Mouse (Mus musculus): ENCODE measurements at regions not wholly inside any gene's neighbourhood (a gene's known extent, or its start where the extent isn't known, plus 50 kb on each side); places are given as distances from the start of the nearest gene placed in this dataset.
A peak's percentile ranks its signal among the peaks of the same experiment; 100 is the strongest.

- H3K27ac ChIP-seq, result no peak overlapping the region
- no peak for TF ChIP-seq CTCF (IDR thresholded peaks at IDR 0.05)
- DNase-seq (ENCODE audit: extremely low spot score in 1 of 2, low spot score in 2 of 2), result no peak
- no peak overlapping the region for H3K4me3 ChIP-seq
- intact Hi-C loops (cut with DNase I), result no loop called here
These were observed 53.3 kb upstream of the Creb5 start for GRCm38 (mm10) chr6:53233777-53234176.

- no peak for TF ChIP-seq CTCF (IDR thresholded peaks at IDR 0.05)
- intact Hi-C loops (cut with DNase I), result no loop called here
- no peak for DNase-seq (ENCODE audit: extremely low spot score in 1 of 2, low spot score in 2 of 2)
These were observed 54.5 kb upstream of the Creb5 start for GRCm38 (mm10) chr6:53232616-53233015.

GRCm38 (mm10) chr6:53229350-53229749 is 57.7 kb upstream of the Creb5 start:
- no peak overlapping the region for H3K4me3 ChIP-seq
- no peak for TF ChIP-seq CTCF (IDR thresholded peaks at IDR 0.05)
- intact Hi-C loops (cut with DNase I), result no loop called here
- DNase-seq (ENCODE audit: extremely low spot score in 1 of 2, low spot score in 2 of 2), result no peak
- no peak overlapping the region for H3K27ac ChIP-seq

More at GRCm38 (mm10) chr6:53232616-53233015, 54.5 kb upstream of the Creb5 start:
- Histone ChIP-seq H3K4me3 (no peak overlapping the region), H3K27ac (no peak overlapping the region)

GRCm38 (mm10) chr6:53222104-53222503 is 65.0 kb upstream of the Creb5 start:
- Histone ChIP-seq H3K4me3 (no peak overlapping the region), H3K27ac (no peak overlapping the region)
- TF ChIP-seq CTCF (IDR thresholded peaks at IDR 0.05), result no peak
- no peak for DNase-seq (ENCODE audit: extremely low spot score in 1 of 2, low spot score in 2 of 2)
- intact Hi-C loops (cut with DNase I), result no loop called here

- H3K4me3 ChIP-seq, result no peak overlapping the region
- no peak for DNase-seq (ENCODE audit: extremely low spot score in 1 of 2, low spot score in 2 of 2)
- no peak overlapping the region for H3K27ac ChIP-seq
- intact Hi-C loops (cut with DNase I), result no loop called here
- TF ChIP-seq CTCF (IDR thresholded peaks at IDR 0.05), result no peak
These were observed 65.4 kb upstream of the Creb5 start for GRCm38 (mm10) chr6:53221668-53222005.

GRCm38 (mm10) chr6:53220784-53221667 is 66.0 kb upstream of the Creb5 start:
- intact Hi-C loops (cut with DNase I), result no loop called here
- no peak overlapping the region for H3K4me3 ChIP-seq
- no peak overlapping the region for H3K27ac ChIP-seq
- TF ChIP-seq CTCF (IDR thresholded peaks at IDR 0.05), result no peak
- no peak for DNase-seq (ENCODE audit: extremely low spot score in 1 of 2, low spot score in 2 of 2)

DNA sequence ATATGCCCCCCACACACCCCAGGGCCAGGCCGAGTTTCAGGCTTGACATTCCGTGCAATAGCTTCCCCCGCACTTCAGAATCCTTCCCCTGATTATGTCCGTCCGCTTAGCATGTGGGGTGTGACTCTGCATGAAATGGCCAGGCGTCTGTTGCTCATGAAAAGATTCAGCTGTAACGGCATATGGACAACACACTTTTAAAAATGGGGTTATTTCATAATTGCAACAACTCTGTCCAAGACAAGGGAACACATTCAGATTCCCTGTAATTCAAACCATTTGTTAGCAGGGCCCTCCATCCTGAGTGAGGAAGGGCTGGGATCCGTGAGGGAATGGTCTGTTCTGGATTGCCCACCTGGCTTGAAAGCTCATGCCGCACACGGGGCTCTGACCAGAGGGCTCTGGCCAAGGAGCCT is 68.2 kb upstream of the Creb5 start:
- DNase-seq (ENCODE audit: extremely low spot score in 1 of 2, low spot score in 2 of 2), result no peak
- intact Hi-C loops (cut with DNase I), result loop anchor here (5.0 kb wide), 1 partner anchor 503 kb away; no protein-coding TSS in a partner anchor
- no peak for TF ChIP-seq CTCF (IDR thresholded peaks at IDR 0.05)
- H3K27ac ChIP-seq, result no peak overlapping the region
- H3K4me3 ChIP-seq, result no peak overlapping the region

DNA sequence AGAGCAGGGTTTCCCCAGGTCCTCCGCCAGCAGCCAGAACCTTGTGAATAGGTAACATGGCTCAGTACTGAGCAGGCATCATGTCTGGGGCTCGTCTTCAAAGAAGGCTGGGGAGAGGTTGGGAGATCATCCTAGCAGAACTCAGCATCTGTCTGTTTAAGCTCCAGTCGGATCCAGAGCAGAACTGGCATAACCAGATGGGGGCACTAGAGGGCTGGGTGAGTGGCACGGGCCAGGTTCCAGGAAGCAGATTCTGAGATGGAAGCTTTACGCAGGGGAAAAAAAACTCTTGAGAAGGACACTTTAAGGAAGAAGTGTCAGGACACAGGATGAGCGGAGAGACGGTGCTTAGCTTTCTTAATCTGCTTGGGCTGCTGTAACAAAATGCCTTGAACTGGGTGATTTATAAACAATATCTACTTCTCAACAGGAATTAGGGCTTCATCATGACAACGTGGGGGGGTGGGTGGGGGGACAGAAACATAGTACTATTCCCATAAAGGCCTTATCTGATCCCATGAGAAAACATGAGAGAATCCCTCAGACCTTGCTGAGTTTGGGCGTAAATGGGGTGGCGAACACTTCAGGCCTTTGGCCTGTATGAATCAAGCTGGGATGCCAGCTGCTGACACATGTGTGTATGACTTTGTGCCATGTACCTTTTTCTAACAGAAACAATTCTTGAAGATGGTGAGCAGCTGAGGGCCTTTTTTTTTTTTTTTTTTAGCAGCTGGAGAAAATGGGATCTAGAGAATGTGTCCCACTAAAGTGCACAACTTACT is 69.6 kb upstream of the Creb5 start:
- peak; percentile 55 to 59 for DNase-seq (ENCODE audit: extremely low spot score in 1 of 2, low spot score in 2 of 2)
- intact Hi-C loops (cut with DNase I), result loop anchor here (5.0 kb wide), 1 partner anchor 505 kb away; no protein-coding TSS in a partner anchor
- peak; percentile 52 for TF ChIP-seq CTCF (IDR thresholded peaks at IDR 0.05)
- no peak overlapping the region for H3K27ac ChIP-seq
- H3K4me3 ChIP-seq, result no peak overlapping the region

DNA sequence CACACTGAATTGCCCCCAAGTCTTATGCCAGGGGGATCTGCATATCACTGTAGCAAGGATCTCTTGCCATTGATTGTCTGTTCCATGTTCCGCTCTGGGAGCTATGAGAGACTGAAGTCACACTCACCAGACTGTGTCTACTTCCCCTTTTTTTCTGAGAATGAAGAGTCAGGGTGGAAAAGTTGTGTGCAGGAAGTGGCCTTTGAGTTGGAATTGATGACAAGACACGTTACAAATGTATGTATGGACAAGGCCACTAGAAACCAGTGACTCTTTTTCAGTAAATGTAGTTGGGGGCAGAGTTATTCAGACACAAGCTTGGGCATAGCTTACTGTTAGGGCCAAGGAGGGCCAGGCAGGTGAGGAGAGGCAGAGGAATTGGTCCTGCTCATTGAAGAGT is 70.4 kb upstream of the Creb5 start:
- no peak overlapping the region for H3K27ac ChIP-seq
- intact Hi-C loops (cut with DNase I), result loop anchor here (5.0 kb wide), 1 partner anchor 506 kb away; no protein-coding TSS in a partner anchor
- DNase-seq (ENCODE audit: extremely low spot score in 1 of 2, low spot score in 2 of 2), result no peak

GRCm38 (mm10) chr6:53211420-53211819 is 75.7 kb upstream of the Creb5 start:
- intact Hi-C loops (cut with DNase I), result no loop called here
- no peak for DNase-seq (ENCODE audit: extremely low spot score in 1 of 2, low spot score in 2 of 2)

More for the DNA sequence above, 70.4 kb upstream of the Creb5 start:
- no peak overlapping the region for H3K4me3 ChIP-seq
- no peak for TF ChIP-seq CTCF (IDR thresholded peaks at IDR 0.05)

GRCm38 (mm10) chr6:53209398-53209797 is 77.7 kb upstream of the Creb5 start:
- Histone ChIP-seq H3K27ac (no peak overlapping the region), H3K4me3 (no peak overlapping the region)
- TF ChIP-seq CTCF (IDR thresholded peaks at IDR 0.05), result no peak
- intact Hi-C loops (cut with DNase I), result no loop called here
- DNase-seq (ENCODE audit: extremely low spot score in 1 of 2, low spot score in 2 of 2), result no peak

More at GRCm38 (mm10) chr6:53211420-53211819, 75.7 kb upstream of the Creb5 start:
- no peak for TF ChIP-seq CTCF (IDR thresholded peaks at IDR 0.05)
- no peak overlapping the region for H3K4me3 ChIP-seq
- no peak overlapping the region for H3K27ac ChIP-seq

DNA sequence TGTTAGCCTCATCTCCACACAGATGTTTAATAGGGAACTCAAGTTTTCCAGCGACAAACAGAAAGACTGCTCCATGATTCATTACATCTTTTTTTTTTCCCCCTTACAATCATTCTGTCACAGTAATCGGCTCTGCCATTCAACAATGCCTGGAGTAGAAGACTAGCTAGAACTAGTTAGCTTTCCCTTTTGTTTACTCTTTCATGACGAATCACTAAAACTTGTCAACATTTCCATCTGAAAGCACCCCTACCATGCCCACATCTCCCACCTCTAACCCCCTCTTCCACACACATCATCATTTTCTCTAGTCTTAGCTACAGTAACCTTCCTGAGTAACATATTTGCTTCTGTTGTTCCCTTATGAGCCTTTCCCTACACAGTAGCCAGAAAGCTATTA is 78.6 kb upstream of the Creb5 start:
- no peak for TF ChIP-seq CTCF (IDR thresholded peaks at IDR 0.05)
- Histone ChIP-seq H3K27ac (no peak overlapping the region), H3K4me3 (no peak overlapping the region)
- intact Hi-C loops (cut with DNase I), result no loop called here
- DNase-seq (ENCODE audit: extremely low spot score in 1 of 2, low spot score in 2 of 2), result no peak
